Mouse (Mus musculus) hindbrain, embryonic 11.5 days (tissue): ENCODE data around the gene Aldh3a2. TPM values are rescaled to one million over a fixed set of nuclear protein-coding genes. Genes with fewer than 3 reads are reported as not detected.

Experiments used
- ATAC-seq: fragments of 200-750 bp; cut with Nextera tagmentation; 2 replicates; pipeline ENCODE4 v1.8.0; 2017; ENCODE audit warnings: mild to moderate bottlenecking, moderate TSS enrichment, moderate library complexity; ENCODE audit not compliant: low FRiP score
- DNase-seq: peaks from one replicate; pipeline ENCODE4 v3.0.0-alpha.2; 2015; ENCODE audit warnings: low spot score
- H3K27ac ChIP-seq: fragments of 300-500 bp; sonication (generic); 2 replicates; pipeline ENCODE4 v1.5.1; 2014; ENCODE audit warnings: mild to moderate bottlenecking, low read depth, low read length
- H3K27me3 ChIP-seq: fragments of 300-500 bp; sonication (generic); 2 replicates; pipeline ENCODE4 v1.6.1; 2014; ENCODE audit warnings: mild to moderate bottlenecking, low read length, moderate library complexity, mixed read lengths; ENCODE audit not compliant: control insufficient read depth, insufficient read depth
- H3K36me3 ChIP-seq: fragments of 300-500 bp; sonication (generic); 2 replicates; pipeline ENCODE4 v1.6.1; 2014; ENCODE audit warnings: mild to moderate bottlenecking, low read length, moderate library complexity, mixed read lengths; ENCODE audit not compliant: control insufficient read depth, insufficient read depth
- H3K4me1 ChIP-seq: fragments of 300-500 bp; sonication (generic); replicated peaks from 2 replicates; pipeline ENCODE4 v1.6.1; 2014; ENCODE audit warnings: low read length, mixed read lengths; ENCODE audit not compliant: control insufficient read depth, insufficient read depth
- H3K4me2 ChIP-seq: fragments of 300-500 bp; sonication (generic); replicated peaks from 2 replicates; pipeline ENCODE4 v1.6.1; 2014; ENCODE audit warnings: mild to moderate bottlenecking, low read depth, low read length
- H3K4me3 ChIP-seq: fragments of 300-500 bp; sonication (generic); 2 replicates; pipeline ENCODE4 v1.5.1; 2014; ENCODE audit warnings: low read depth, low read length
- H3K9ac ChIP-seq: fragments of 300-500 bp; sonication (generic); 2 replicates; pipeline ENCODE4 v1.6.1; 2014; ENCODE audit warnings: low read depth, low read length
- H3K9me3 ChIP-seq: fragments of 300-500 bp; sonication (generic); 2 replicates; pipeline ENCODE4 v1.6.1; 2016; ENCODE audit warnings: low read length; ENCODE audit not compliant: control insufficient read depth
- WGBS: fragments of 180-500 bp; shearing (Covaris S2); extraction: QIAGEN DNeasy Blood & Tissue Kit; methylation state at CpG from one replicate; pipeline ENCODE4 v1.1.7; 2014; 5-methylcytosine and 5-hydroxymethylcytosine counted together
- polyA plus RNA-seq: library from polyadenylated mRNA; unstranded; fragments of >200 nt; fragmentation: Nextera tagmentation; extraction: Ambion mirVana; gene quantifications from 2 replicates; pipeline ENCODE4 v1.2.1, GENCODE M21; 2014

The Aldh3a2 gene
- polyA plus RNA-seq, 1 experiment from 2014 or later = 24.9 TPM

- Histone ChIP-seq H3K9me3 (no peaks in the 10 kb centered on the region), H3K4me2 (no peak overlapping the region), H3K4me1 (no peaks in the 10 kb centered on the region), H3K36me3 (no peaks in the 10 kb centered on the region), H3K27me3 (no peaks in the 10 kb centered on the region), H3K9ac (no peak overlapping the region), H3K4me3 (no peak overlapping the region), H3K27ac (no peak overlapping the region)
- WGBS = 85% methylated on average over 8 of the region's 8 CpGs
- DNase-seq = no peak
- no peak for ATAC-seq
Observed at GRCm38 (mm10) chr11:61278445-61279077, 11.3 kb upstream of the Aldh3a2 start.

GRCm38 (mm10) chr11:61277937-61278336, 10.7 kb upstream of the Aldh3a2 start:
- H3K4me1 ChIP-seq = no peaks in the 10 kb centered on the region
- WGBS = 74% methylated on average over 2 of the region's 2 CpGs
- no peaks in the 10 kb centered on the region for H3K36me3 ChIP-seq
- no peak overlapping the region for H3K27ac ChIP-seq
- no peak for DNase-seq
- no peak overlapping the region for H3K4me2 ChIP-seq
- H3K4me3 ChIP-seq = no peak overlapping the region
- H3K9ac ChIP-seq = no peak overlapping the region
- no peak for ATAC-seq
- no peaks in the 10 kb centered on the region for H3K27me3 ChIP-seq
- no peaks in the 10 kb centered on the region for H3K9me3 ChIP-seq

- H3K27me3 ChIP-seq = no peaks in the 10 kb centered on the region
- no peaks in the 10 kb centered on the region for H3K36me3 ChIP-seq
- no peak overlapping the region for H3K9ac ChIP-seq
- no peak overlapping the region for H3K4me3 ChIP-seq
- H3K4me2 ChIP-seq = no peak overlapping the region
- DNase-seq (no peak), ATAC-seq (no peak)
- no peaks in the 10 kb centered on the region for H3K4me1 ChIP-seq
- no peaks in the 10 kb centered on the region for H3K9me3 ChIP-seq
- H3K27ac ChIP-seq = no peak overlapping the region
- 88% methylated on average over 3 of the region's 3 CpGs for WGBS
Observed at GRCm38 (mm10) chr11:61276482-61276881, 9.2 kb upstream of the Aldh3a2 start.

GRCm38 (mm10) chr11:61275106-61275505, 7.8 kb upstream of the Aldh3a2 start:
- H3K9ac ChIP-seq = no peak overlapping the region

GRCm38 (mm10) chr11:61274421-61274820, 7.2 kb upstream of the Aldh3a2 start:
- no peaks in the 10 kb centered on the region for H3K36me3 ChIP-seq
- H3K4me1 ChIP-seq = no peaks in the 10 kb centered on the region
- no peak overlapping the region for H3K4me2 ChIP-seq
- H3K27ac ChIP-seq = no peak overlapping the region
- no peak overlapping the region for H3K9ac ChIP-seq
- no peaks in the 10 kb centered on the region for H3K27me3 ChIP-seq
- ATAC-seq (no peak), DNase-seq (no peak)
- no peak overlapping the region for H3K4me3 ChIP-seq
- H3K9me3 ChIP-seq = no peaks in the 10 kb centered on the region
- WGBS = 88% methylated on average over 1 of the region's 1 CpGs

More at GRCm38 (mm10) chr11:61275106-61275505, 7.8 kb upstream of the Aldh3a2 start:
- WGBS = 89% methylated on average over 8 of the region's 8 CpGs
- Histone ChIP-seq H3K4me2 (no peak overlapping the region), H3K27me3 (no peaks in the 10 kb centered on the region), H3K36me3 (no peaks in the 10 kb centered on the region), H3K4me3 (no peak overlapping the region), H3K9me3 (no peaks in the 10 kb centered on the region), H3K27ac (no peak overlapping the region), H3K4me1 (no peaks in the 10 kb centered on the region)
- DNase-seq = no peak
- no peak for ATAC-seq

- Histone ChIP-seq H3K9me3 (no peaks in the 10 kb centered on the region), H3K9ac (no peak overlapping the region), H3K27ac (no peak overlapping the region), H3K36me3 (no peaks in the 10 kb centered on the region), H3K4me2 (no peak overlapping the region), H3K4me3 (no peak overlapping the region), H3K27me3 (no peaks in the 10 kb centered on the region), H3K4me1 (no peaks in the 10 kb centered on the region)
- WGBS = 84% methylated on average over 2 of the region's 2 CpGs
- ATAC-seq (no peak), DNase-seq (no peak)
Observed at GRCm38 (mm10) chr11:61273928-61274327, 6.7 kb upstream of the Aldh3a2 start.

GRCm38 (mm10) chr11:61271612-61272011, 4.3 kb upstream of the Aldh3a2 start:
- Histone ChIP-seq H3K4me1 (no peaks in the 10 kb centered on the region), H3K4me3 (no peak overlapping the region), H3K27ac (no peak overlapping the region), H3K9me3 (no peaks in the 10 kb centered on the region), H3K36me3 (no peaks in the 10 kb centered on the region), H3K9ac (no peak overlapping the region), H3K4me2 (no peak overlapping the region), H3K27me3 (no peaks in the 10 kb centered on the region)
- ATAC-seq (no peak), DNase-seq (no peak)

GRCm38 (mm10) chr11:61270406-61270805, 3.1 kb upstream of the Aldh3a2 start:
- Histone ChIP-seq H3K9me3 (no peaks in the 10 kb centered on the region), H3K4me3 (no peak overlapping the region), H3K4me2 (no peak overlapping the region), H3K9ac (no peak overlapping the region), H3K36me3 (no peaks in the 10 kb centered on the region), H3K27me3 (no peaks in the 10 kb centered on the region), H3K27ac (no peak overlapping the region), H3K4me1 (no peaks in the 10 kb centered on the region)
- ATAC-seq (no peak), DNase-seq (no peak)
- 90% methylated on average over 5 of the region's 5 CpGs for WGBS

- Histone ChIP-seq H3K9me3 (no peaks in the 10 kb centered on the region), H3K4me2 (no peak overlapping the region), H3K9ac (no peak overlapping the region), H3K4me3 (no peak overlapping the region), H3K36me3 (no peaks in the 10 kb centered on the region), H3K4me1 (no peaks in the 10 kb centered on the region), H3K27ac (no peak overlapping the region), H3K27me3 (no peaks in the 10 kb centered on the region)
- DNase-seq (no peak), ATAC-seq (no peak)
- WGBS = 95% methylated on average over 6 of the region's 6 CpGs
Observed at GRCm38 (mm10) chr11:61268626-61269349, 1.5 kb upstream of the Aldh3a2 start.
